Mouse (Mus musculus) intestine, embryonic 16.5 days (tissue): Measurements from ENCODE around the gene Atg9b. TPM values are rescaled to one million over a fixed set of nuclear protein-coding genes. Genes with fewer than 3 reads are reported as not detected.
A peak's percentile ranks its signal among the peaks of the same experiment; 100 is the strongest.

ENCODE experiments used
- ATAC-seq: fragments of 200-750 bp; cut with Nextera tagmentation; 2 replicates; pipeline ENCODE4 v1.8.0; 2017; ENCODE audit warnings: moderate TSS enrichment, moderate library complexity
- H3K27ac ChIP-seq: fragments of 300-500 bp; sonication (generic); 2 replicates; pipeline ENCODE4 v1.5.1; 2014; ENCODE audit warnings: mild to moderate bottlenecking, low read length
- H3K27me3 ChIP-seq: fragments of 300-500 bp; sonication (generic); replicated peaks from 2 replicates; pipeline ENCODE4 v1.6.1; 2014; ENCODE audit warnings: low read length, control low read depth, mixed read lengths; ENCODE audit not compliant: control insufficient read depth, insufficient read depth
- H3K36me3 ChIP-seq: fragments of 300-500 bp; sonication (generic); 2 replicates; pipeline ENCODE4 v1.6.1; 2014; ENCODE audit warnings: low read length, control low read depth; ENCODE audit not compliant: control insufficient read depth, insufficient read depth
- H3K4me1 ChIP-seq: fragments of 300-500 bp; sonication (generic); 2 replicates; pipeline ENCODE4 v1.6.1; 2014; ENCODE audit warnings: low read length, control low read depth, mixed read lengths; ENCODE audit not compliant: control insufficient read depth, insufficient read depth
- H3K4me2 ChIP-seq: fragments of 300-500 bp; sonication (generic); 2 replicates; pipeline ENCODE4 v1.6.1; 2014; ENCODE audit warnings: low read depth, low read length, control low read depth
- H3K4me3 ChIP-seq: fragments of 300-500 bp; sonication (generic); 2 replicates; pipeline ENCODE4 v1.5.1; 2014; ENCODE audit warnings: mild to moderate bottlenecking, low read length
- H3K9ac ChIP-seq: fragments of 300-500 bp; sonication (generic); 2 replicates; pipeline ENCODE4 v1.6.1; 2014; ENCODE audit warnings: low read depth, low read length
- H3K9me3 ChIP-seq: fragments of 300-500 bp; sonication (generic); 2 replicates; pipeline ENCODE4 v1.6.1; 2016; ENCODE audit warnings: low read length, control low read depth; ENCODE audit not compliant: control insufficient read depth
- WGBS: fragments of 180-500 bp; shearing (Covaris S2); extraction: QIAGEN DNeasy Blood & Tissue Kit; methylation state at CpG from one replicate; pipeline ENCODE4 v1.1.7; 2014; 5-methylcytosine and 5-hydroxymethylcytosine counted together
- polyA plus RNA-seq: library from polyadenylated mRNA; unstranded; fragments of >200 nt; fragmentation: Nextera tagmentation; extraction: Ambion mirVana; gene quantifications from 2 replicates; pipeline ENCODE4 v1.2.1, GENCODE M21; 2015

Gene Atg9b
- 1.7 and 2.0 TPM in 2 replicates for polyA plus RNA-seq

- Histone ChIP-seq H3K27me3 (0 out of 2 replicates have a peak, but pooled peaks cover 7% of the 10 kb centered on the region), H3K4me3 (no peak within 1 kb of the TSS), H3K4me2 (no peak within 1 kb of the TSS), H3K27ac (peak within 1 kb of the TSS; percentile 75), H3K4me1 (peaks cover 34% of the 10 kb centered on the region), H3K9ac (no peak within 1 kb of the TSS; the same call in 1 of the 2 replicates), H3K9me3 (no peaks in the 10 kb centered on the region), H3K36me3 (no peaks in the 10 kb centered on the region)
- 80% methylated on average over 7 of the region's 7 CpGs for WGBS
- no peak for ATAC-seq
These were observed at the start of gene Atg9b for GRCm38 (mm10) chr5:24391864-24392263. Gene Atg9b (minus strand): TSS chr5:24392143.

DNA sequence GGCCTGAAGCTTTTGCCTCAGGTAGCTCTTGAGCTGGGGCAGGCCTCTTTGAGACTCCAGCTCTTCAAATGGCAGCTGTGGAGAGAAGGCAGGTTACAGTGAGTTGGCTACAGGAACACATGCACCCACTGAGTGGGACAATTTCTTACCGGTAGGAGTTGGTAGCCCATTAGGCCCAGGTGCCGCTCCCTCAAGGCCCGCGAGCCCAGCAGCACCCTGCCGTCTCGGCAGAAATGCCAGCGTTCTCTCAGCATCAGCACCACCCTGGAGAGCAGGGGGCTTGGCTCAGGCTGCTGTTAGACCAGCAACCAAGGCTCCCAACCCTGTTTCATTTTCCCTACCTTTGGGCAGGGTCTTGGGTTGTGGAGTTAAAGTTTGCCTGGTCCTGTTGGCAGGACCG, 49.2 kb upstream of the Atg9b start:
- WGBS = 90% methylated on average over 8 of the region's 8 CpGs
- no peaks in the 10 kb centered on the region for H3K9me3 ChIP-seq

DNA sequence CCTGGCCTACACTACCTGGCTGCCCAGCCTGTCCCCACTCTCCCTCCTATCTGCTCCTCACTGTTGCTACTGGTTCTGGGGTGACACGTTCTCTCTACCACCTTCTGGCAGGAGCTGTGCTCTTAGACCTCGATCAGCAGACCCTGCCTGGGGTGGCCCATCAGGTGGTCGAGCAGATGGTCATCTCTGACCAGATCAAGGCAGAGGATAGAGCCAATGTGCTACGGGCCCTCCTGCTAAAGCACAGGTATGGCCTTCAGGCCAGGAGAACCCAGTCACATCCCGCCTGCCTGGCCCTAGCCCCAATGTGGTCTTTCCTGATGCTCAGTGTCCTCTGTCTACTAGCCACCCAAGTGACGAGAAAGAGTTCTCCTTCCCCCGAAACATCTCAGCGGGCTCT, 42.0 kb upstream of the Atg9b start:
- H3K27me3 ChIP-seq = no peaks in the 10 kb centered on the region
- H3K9me3 ChIP-seq = no peaks in the 10 kb centered on the region
- H3K36me3 ChIP-seq = peaks cover 20% of the 10 kb centered on the region
- 89% methylated on average over 8 of the region's 8 CpGs for WGBS
- H3K4me3 ChIP-seq = no peak overlapping the region
- H3K27ac ChIP-seq = no peak overlapping the region
- H3K4me2 ChIP-seq = no peak overlapping the region
- no peak overlapping the region for H3K9ac ChIP-seq
- H3K4me1 ChIP-seq = no peaks in the 10 kb centered on the region
- ATAC-seq = no peak

More for the DNA sequence above, 49.2 kb upstream of the Atg9b start:
- ATAC-seq = no peak
- Histone ChIP-seq H3K9ac (no peak overlapping the region), H3K4me2 (no peak overlapping the region), H3K36me3 (peaks cover 22% of the 10 kb centered on the region), H3K27ac (no peak overlapping the region), H3K4me1 (peaks cover 17% of the 10 kb centered on the region), H3K4me3 (no peak overlapping the region), H3K27me3 (no peaks in the 10 kb centered on the region)

GRCm38 (mm10) chr5:24428596-24428995, 36.7 kb upstream of the Atg9b start:
- 26% methylated on average over 7 of the region's 9 CpGs for WGBS
- H3K4me3 ChIP-seq = peak overlapping the region; percentile 51
- H3K36me3 ChIP-seq = peaks cover 10% of the 10 kb centered on the region; the same call in 1 of the 2 replicates
- peak overlapping the region; percentile 64 for H3K9ac ChIP-seq
- H3K4me2 ChIP-seq = peak overlapping the region; percentile 54
- H3K9me3 ChIP-seq = no peaks in the 10 kb centered on the region
- H3K4me1 ChIP-seq = peaks cover 21% of the 10 kb centered on the region
- ATAC-seq = no peak
- H3K27me3 ChIP-seq = no peaks in the 10 kb centered on the region
- peak overlapping the region; percentile 68 for H3K27ac ChIP-seq

DNA sequence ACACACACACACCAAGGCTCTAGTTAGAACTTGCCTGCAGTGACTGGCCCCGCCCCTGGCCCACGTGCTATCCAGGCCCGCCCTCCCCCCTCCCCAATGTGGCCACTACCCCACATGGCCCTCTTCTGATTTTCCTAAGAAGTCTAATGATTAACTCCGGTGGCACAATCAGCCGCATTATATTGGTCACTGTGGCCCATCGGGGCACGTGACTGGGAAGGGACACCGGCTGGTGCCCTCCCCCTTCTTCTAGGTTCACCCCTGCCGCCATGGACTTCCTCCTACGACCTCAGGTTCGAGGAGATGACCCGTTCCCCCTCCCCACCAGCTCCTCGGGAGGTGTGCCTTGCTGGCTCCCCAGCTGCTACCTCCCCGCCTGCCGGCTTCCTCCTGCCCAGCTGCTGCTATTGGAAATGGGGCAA, 36.0 kb upstream of the Atg9b start:
- peaks cover 21% of the 10 kb centered on the region for H3K4me1 ChIP-seq
- WGBS = 15% methylated on average over 15 of the region's 15 CpGs
- peak overlapping the region; percentile 64 for H3K9ac ChIP-seq

DNA sequence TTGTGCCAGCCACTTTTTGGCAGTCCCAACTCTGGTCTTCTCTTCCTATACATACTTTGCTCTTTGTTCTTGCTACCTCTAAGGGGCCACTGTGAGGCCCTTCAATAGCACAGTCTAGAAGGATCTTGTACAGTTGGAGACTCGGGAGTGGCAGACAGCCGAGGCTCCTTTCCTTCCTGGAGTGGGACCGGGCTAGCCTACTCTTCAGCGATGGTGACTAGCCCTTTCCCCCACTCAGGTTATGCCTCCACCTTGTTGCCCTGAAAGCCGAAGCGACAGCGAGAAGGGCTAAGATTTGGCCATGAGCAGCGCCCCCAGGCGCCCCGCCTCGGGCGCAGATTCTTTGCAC, 35.3 kb upstream of the Atg9b start:
- WGBS = 25% methylated on average over 12 of the region's 12 CpGs
- peak overlapping the region; percentile 76 for H3K4me3 ChIP-seq
- H3K4me2 ChIP-seq = peak overlapping the region; percentile 86
- no peaks in the 10 kb centered on the region for H3K27me3 ChIP-seq
- no peaks in the 10 kb centered on the region for H3K9me3 ChIP-seq
- H3K36me3 ChIP-seq = peaks cover 6% of the 10 kb centered on the region; the same call in 1 of the 2 replicates
- H3K9ac ChIP-seq = peak overlapping the region; percentile 81
- peaks cover 27% of the 10 kb centered on the region for H3K4me1 ChIP-seq
- H3K27ac ChIP-seq = peak overlapping the region; percentile 98
- ATAC-seq = peak; percentile 11; the same call in 1 of the 2 replicates

More for the DNA sequence above, 36.0 kb upstream of the Atg9b start:
- H3K4me2 ChIP-seq = peak overlapping the region; percentile 86
- peak overlapping the region; percentile 68 for H3K27ac ChIP-seq
- ATAC-seq = peak; percentile 44
- H3K36me3 ChIP-seq = peaks cover 9% of the 10 kb centered on the region; the same call in 1 of the 2 replicates
- no peaks in the 10 kb centered on the region for H3K9me3 ChIP-seq
- H3K4me3 ChIP-seq = peak overlapping the region; percentile 51
- no peaks in the 10 kb centered on the region for H3K27me3 ChIP-seq

- WGBS = 20% methylated on average over 9 of the region's 9 CpGs
- 0 out of 2 replicates have a peak, but pooled peaks have one; percentile 9 for ATAC-seq
- Histone ChIP-seq H3K27me3 (no peaks in the 10 kb centered on the region), H3K4me2 (peak overlapping the region; percentile 86), H3K9me3 (no peaks in the 10 kb centered on the region), H3K4me1 (peaks cover 27% of the 10 kb centered on the region), H3K9ac (peak overlapping the region; percentile 81), H3K36me3 (peaks cover 6% of the 10 kb centered on the region; the same call in 1 of the 2 replicates), H3K4me3 (peak overlapping the region; percentile 76), H3K27ac (peak overlapping the region; percentile 98)
These were observed 34.8 kb upstream of the Atg9b start for GRCm38 (mm10) chr5:24426556-24427284.

DNA sequence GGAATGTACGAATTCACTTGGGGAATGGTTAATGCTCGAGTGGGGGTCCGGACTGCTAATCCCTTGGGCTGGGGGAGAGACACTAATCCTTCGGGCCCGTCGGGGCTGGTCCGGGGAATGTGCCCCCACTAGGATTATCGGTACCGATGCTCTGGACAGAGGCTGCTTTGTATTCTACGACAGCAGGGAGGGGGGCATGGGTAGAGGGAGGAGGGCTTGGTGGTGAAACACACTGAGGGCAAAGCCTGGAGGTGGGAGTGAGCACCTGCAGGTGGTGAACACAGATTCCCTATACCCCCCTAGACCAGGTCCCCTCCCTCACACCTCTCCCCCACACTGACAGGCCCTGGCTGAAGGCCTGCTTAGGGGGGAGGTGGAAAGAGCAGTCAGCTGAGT, 34.1 kb upstream of the Atg9b start:
- H3K27ac ChIP-seq = peak overlapping the region; percentile 98
- H3K36me3 ChIP-seq = peaks cover 6% of the 10 kb centered on the region; the same call in 1 of the 2 replicates
- H3K9me3 ChIP-seq = no peaks in the 10 kb centered on the region
- 2% methylated on average over 10 of the region's 10 CpGs for WGBS
- H3K27me3 ChIP-seq = no peaks in the 10 kb centered on the region
- peak overlapping the region; percentile 76 for H3K4me3 ChIP-seq
- H3K4me2 ChIP-seq = peak overlapping the region; percentile 86
- ATAC-seq = no peak
- H3K4me1 ChIP-seq = peaks cover 27% of the 10 kb centered on the region
- peak overlapping the region; percentile 81 for H3K9ac ChIP-seq

DNA sequence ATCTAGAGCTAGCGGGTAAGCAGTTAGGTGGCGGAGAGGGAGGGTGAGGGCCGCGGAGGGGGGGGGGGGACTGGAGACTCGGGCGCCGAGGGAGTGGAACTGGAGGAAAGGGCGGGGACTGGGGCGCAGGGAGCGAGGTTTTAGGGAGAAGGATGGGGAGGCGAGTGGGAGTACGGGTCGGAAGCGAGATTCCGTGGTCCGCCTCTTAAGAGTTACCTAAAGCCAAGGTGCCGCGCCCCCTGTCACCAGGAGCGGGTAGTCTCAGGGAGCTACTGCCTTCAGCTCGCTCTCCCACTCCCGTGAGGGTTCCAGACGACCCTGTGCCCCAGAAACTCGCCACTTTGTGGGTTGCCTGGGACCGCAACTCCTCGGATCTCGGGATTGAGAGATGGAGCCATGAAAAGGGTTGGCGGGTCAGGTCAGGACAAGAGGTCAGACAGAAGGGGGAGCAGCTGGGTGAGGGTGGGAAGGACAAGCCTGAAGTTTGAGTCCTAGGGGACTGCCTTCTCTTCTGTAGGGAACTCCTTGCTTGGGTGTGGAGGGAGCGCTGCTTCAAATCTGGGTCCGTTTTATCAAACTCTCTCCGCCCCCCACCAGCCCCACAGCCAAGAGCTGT, 33.6 kb upstream of the Atg9b start:
- H3K36me3 ChIP-seq = peaks cover 6% of the 10 kb centered on the region; the same call in 1 of the 2 replicates
- H3K4me2 ChIP-seq = peak overlapping the region; percentile 86
- H3K4me3 ChIP-seq = peak overlapping the region; percentile 76
- no peaks in the 10 kb centered on the region for H3K9me3 ChIP-seq
- peak overlapping the region; percentile 98 for H3K27ac ChIP-seq
- ATAC-seq = 0 out of 2 replicates have a peak, but pooled peaks have one; percentile 1
- H3K27me3 ChIP-seq = no peaks in the 10 kb centered on the region
- H3K9ac ChIP-seq = peak overlapping the region; percentile 81
- WGBS = under 1% methylated on average over 29 of the region's 30 CpGs
- H3K4me1 ChIP-seq = peaks cover 27% of the 10 kb centered on the region
